9 mouse cellular contexts compared by ENCODE assay signal in genomic region chr6:38736240-38736639, GRCm38 (mm10).
DNase-seq lines count a peak whose midpoint lies in the region; ATAC-seq lines count a peak whose summit lies in the region.
"Had no signal": no experiment of that assay in that cellular context is flagged by ENCODE, and none has a peak within 500 bp of the region (broad histone marks: within the 10 kb centered on the region; RNA-seq: fewer than 3 reads in every experiment).

No protein-coding gene starts in this region.

- peaks cover 3% of the 10 kb centered on the region; the same call in 1 of the 2 replicates for H3K4me1 ChIP-seq in hindbrain, embryonic 12.5 days
- H3K4me1 ChIP-seq in lung, embryonic 15.5 days: no peaks in the 10 kb centered on the region
- H3K4me1 ChIP-seq: neural tube, embryonic 12.5 days had no signal

- no peaks in the 10 kb centered on the region for H3K9me3 ChIP-seq in hindbrain, embryonic 12.5 days (replicated peaks)
- no peaks in the 10 kb centered on the region for H3K9me3 ChIP-seq in lung, embryonic 15.5 days
- H3K9me3 ChIP-seq: neural tube, embryonic 12.5 days had no signal

- peak; percentile 66 for DNase-seq in Muller cell, postnatal 12 days (ENCODE audit: inconsistent ontology term)
- peak; percentile 82 for DNase-seq in cerebellum, adult 9-10 months
- peak; percentile 41 to 91 for DNase-seq in frontal cortex, adult 2 months (ENCODE audit: extremely low spot score in 1 of 2, low spot score in 1 of 2)
- peak; percentile 77 for DNase-seq in layer of hippocampus, adult 9-11 months
- peak; percentile 73 for DNase-seq in ovary, postnatal 36 days (ENCODE audit: low spot score)
- peak; percentile 71 for DNase-seq in thymus, postnatal 25 days

- peaks cover 64% of the 10 kb centered on the region for H3K36me3 ChIP-seq in hindbrain, embryonic 12.5 days
- peaks cover 35% of the 10 kb centered on the region for H3K36me3 ChIP-seq in lung, embryonic 15.5 days

- ATAC-seq in hindbrain, embryonic 12.5 days (ENCODE audit: low FRiP score): peak; percentile 56; the same call in 1 of the 2 replicates
- peak; percentile 64; the same call in 1 of the 2 replicates for ATAC-seq in lung, embryonic 15.5 days (ENCODE audit: borderline replicate concordance, extremely low read depth, low FRiP score, low TSS enrichment)

- no peak overlapping the region for H3K4me2 ChIP-seq in hindbrain, embryonic 12.5 days (replicated peaks)
- no peak overlapping the region for H3K4me2 ChIP-seq in lung, embryonic 15.5 days
- H3K4me2 ChIP-seq: neural tube, embryonic 12.5 days had no signal

- 32% methylated on average over 4 of the region's 4 CpGs for WGBS in hindbrain, embryonic 12.5 days
- 26% methylated on average over 4 of the region's 4 CpGs for WGBS in lung, embryonic 15.5 days

- no peaks in the 10 kb centered on the region for H3K27me3 ChIP-seq in hindbrain, embryonic 12.5 days
- H3K27me3 ChIP-seq in lung, embryonic 15.5 days: no peaks in the 10 kb centered on the region
- H3K27me3 ChIP-seq: neural tube, embryonic 12.5 days had no signal

- H3K9ac ChIP-seq in hindbrain, embryonic 12.5 days: no peak overlapping the region
- no peak overlapping the region for H3K9ac ChIP-seq in lung, embryonic 15.5 days
- H3K9ac ChIP-seq: neural tube, embryonic 12.5 days had no signal

- H3K4me3 ChIP-seq in hindbrain, embryonic 12.5 days: no peak overlapping the region
- no peak overlapping the region for H3K4me3 ChIP-seq in lung, embryonic 15.5 days
- H3K4me3 ChIP-seq: neural tube, embryonic 12.5 days had no signal

- H3K27ac ChIP-seq in hindbrain, embryonic 12.5 days: no peak overlapping the region
- no peak overlapping the region for H3K27ac ChIP-seq in lung, embryonic 15.5 days
- H3K27ac ChIP-seq: neural tube, embryonic 12.5 days had no signal
